Mouse (Mus musculus): ENCODE data around the gene A930004D18Rik.

A930004D18Rik gene

DNA sequence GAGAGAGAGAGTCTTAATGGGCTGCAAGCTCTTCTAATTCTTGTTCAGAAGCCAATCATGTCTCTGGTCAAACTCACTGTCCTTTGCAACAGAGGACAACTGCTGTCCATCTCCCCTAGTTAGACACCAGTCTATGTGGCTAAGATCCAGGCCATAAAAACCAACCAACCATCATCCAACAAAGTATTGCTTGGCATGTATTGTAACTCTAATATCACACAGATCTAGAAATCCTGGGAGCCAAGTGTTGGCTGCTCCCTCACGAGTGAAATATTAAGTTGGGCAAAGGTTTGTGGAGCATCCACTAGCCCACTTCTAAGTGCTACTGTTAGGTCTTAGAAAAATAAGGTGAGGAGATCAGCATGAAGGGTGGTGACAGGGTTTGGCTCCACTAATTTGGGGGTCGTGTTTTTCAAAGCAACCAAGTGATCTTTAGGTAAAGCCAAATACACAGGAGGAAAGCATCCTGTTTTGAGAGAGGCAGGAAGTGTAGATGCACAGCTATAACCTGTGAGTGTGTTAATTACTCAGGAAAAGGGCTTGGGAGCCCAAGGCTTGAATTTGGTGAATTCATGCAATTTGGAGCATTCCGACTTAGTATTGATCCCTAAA is 710 bp upstream of the A930004D18Rik start:
- DNase-seq (ENCODE audit: low spot score), result no peak

DNA sequence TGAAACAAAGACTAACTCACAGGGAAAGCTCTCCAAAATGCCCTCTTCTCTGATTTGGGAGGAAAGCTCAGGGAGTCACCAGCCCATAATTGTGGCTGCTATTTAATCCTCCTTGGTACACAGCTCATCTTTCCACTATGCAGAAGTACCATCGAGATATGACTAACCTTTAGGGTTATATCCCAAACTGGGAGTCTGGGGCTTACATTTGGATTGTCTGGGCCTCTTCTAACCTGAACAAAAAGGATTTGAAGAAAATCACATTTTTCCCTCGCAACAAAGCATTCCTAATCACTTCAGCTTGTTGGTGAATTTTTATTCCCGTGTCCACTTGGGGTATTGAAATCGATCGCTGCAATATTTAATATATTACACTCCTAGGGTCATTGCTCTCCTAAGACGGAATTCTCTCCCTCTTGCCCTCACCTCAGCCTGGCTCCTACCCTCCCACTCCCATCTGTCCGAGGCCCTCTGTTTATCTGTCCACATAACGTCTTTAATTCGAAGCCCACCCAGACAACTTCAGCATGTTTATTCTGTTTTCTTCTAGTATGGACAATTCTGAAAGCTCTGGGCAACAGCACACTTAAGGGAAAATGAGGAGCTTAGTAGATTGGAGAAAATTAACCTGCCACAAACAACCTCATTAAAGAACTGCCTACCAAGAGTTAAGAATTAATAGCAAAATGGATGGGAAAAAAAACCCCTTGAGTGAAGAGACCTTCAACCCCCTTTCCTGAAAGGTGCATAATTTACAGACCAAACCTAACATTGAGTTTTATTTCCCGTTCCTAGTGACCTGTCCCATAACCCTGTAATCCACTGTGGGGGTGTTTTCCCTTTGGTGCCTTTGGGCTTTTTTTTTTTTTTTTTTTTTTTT is 2.9 kb downstream of the A930004D18Rik start:
- DNase-seq (ENCODE audit: low spot score), result no peak

DNA sequence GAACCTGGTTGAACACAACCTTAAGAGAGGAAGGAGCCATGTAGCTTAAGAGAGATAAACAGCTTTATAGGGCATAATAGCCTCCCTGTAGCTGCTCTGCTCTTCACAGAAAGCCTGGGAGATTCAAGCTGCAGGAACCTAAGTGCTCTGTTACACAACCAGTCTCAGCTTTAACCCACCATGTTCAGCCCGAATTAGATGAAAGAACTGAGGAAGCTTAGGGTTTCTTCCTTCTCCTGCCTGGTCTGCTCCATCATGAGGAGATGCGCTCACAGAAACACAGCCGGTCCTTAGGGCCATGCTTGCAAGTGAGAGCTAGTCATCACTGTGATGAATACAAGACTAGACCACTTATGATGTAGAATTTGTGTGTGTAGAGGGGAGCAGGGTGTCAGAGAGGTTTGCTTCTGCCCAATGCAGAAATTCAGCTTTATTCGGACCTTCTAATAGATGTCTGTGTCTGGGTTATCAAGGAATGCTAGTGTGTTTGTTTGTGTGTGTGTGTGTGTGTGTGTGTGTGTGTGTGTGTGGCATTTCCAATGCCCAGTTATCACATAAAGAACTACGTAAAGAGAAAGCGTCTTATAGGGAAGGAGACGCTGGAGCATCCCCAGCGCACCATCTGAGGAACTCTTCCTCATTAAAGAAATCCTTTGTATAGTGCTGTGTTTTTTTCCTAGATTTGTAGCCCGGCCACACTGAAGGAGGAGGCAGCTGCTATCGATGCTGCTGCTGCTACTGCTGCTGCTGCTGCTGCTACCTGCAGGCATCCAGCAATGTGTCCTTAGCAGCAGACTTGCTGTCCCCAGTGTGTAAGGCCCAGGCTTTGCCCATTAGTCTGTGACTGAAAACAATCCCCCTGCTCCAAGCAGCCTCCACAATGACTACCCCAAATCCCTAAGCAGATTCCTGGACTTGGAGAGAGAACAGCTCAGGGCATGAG is 4.1 kb downstream of the A930004D18Rik start:
- peak; percentile 48 for DNase-seq (ENCODE audit: low spot score)

DNA sequence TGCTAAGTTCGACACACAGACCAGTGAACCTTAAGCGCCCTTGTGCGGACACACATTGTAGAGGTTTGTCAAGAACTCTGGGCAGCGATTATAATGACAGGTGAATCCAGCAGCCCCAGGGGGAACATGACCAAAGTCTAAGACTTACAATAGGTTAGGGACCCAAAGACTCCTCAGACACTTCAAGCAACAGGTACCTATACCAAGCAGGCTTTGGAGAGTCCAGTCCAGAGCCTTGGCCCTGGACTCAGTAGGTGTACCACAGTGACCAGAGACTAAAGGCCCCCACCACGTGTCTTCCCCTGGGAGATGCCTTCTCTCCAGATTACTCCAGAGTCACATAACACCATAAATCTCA is 5.0 kb downstream of the A930004D18Rik start:
- DNase-seq (ENCODE audit: low spot score), result peak; percentile 51

DNA sequence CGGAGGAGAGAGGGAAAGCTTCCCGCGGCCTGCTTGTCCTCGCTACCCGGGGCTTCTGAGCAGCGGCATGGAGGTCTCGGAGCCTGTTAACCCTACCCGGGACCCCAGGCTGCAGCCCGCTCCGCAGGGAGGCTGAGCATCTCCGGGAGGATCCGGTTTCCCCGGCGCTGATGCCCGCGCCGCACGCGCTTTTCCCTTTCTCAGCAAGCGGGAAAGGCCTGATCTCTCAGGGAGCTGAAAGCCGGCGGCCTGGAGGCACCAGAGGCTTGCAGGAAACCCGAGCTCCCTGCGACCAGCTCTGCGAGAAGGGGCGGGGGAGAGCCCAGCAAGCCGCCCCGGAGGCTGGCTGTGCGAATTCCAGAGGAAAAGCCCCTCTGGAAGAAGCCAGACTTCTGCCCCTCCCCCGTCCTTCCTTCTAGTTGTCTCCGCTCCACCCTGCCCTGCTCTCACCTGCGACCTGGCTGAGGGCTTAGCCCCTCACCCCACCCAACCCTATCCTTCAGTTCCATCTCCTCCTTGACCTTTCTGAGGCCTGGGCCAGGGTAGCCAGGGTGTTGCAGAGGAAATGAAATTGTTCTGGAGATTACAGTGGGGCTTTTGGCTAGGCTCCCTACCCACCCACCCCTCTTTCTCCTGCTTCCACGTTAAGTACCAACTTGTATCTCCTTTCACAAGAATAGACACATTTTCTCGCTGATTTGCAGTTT is 5.6 kb downstream of the A930004D18Rik start:
- DNase-seq (ENCODE audit: low spot score), result peak; percentile 74

GRCm38 (mm10) chr2:18031271-18031821 is 6.2 kb downstream of the A930004D18Rik start:
- peak; percentile 75 for DNase-seq (ENCODE audit: low spot score)

DNA sequence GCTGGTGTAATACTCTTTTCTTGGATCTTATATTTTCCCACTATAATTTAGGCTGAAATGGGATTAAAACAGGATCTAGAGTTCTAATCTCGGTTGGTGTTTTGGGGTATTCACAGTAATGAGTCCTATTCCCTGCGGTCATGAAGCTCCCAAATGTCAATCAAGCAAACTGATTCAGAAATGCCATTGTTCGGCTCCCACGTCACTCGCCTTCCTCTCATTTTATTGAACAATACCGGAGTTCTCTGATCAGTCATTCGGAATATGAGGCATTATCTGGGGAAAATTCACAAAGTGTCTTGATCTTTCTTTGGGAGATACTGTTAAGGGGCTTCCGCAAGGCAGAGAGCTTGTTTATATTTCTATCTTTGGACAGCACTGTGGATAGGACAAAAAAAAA is 7.0 kb downstream of the A930004D18Rik start:
- peak; percentile 82 for DNase-seq (ENCODE audit: low spot score)

GRCm38 (mm10) chr2:18029656-18030055 is 7.9 kb downstream of the A930004D18Rik start:
- peak; percentile 33 for DNase-seq (ENCODE audit: low spot score)

- DNase-seq (ENCODE audit: low spot score), result peak; percentile 82
Observed at GRCm38 (mm10) chr2:18028140-18029021, 9.2 kb downstream of the A930004D18Rik start.

DNA sequence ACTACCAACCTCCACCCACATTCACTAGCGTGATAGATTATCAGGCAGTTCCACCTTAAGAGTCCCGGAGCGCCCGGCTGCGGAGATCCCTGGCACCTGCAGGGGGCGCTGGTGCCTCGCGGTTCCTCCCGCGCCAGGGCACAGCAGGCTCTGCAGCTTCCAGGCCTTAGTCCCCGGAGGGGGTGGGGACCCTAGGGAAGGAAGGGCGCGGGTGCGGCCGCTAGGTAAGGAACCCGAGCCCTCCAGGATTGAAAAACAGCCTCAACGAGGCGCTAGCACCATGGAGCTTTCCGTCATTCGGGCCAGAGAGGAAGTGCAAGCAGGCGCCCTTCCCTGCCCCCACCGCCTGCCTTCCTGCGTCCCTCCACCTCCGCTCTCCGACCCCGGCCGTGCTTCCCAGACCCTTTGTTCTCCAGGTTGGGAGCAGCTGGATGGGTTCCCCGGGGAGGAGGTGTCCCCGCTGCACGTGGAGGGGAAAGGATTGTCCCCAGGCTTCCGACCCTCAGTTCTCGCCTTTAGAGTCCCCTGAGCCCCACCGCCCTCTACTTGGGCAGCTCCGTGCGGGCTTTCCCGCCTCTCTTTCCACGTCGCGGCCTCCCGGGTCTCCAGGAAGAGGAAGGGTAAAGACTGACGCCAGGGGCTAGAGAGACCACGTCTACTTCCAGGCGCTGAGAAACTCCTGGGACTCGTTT is 9.9 kb downstream of the A930004D18Rik start:
- DNase-seq (ENCODE audit: low spot score), result peak; percentile 99

GRCm38 (mm10) chr2:18026116-18026947 is 11.2 kb downstream of the A930004D18Rik start:
- peak; percentile 69 for DNase-seq (ENCODE audit: low spot score)

- DNase-seq (ENCODE audit: low spot score), result no peak
Observed at GRCm38 (mm10) chr2:18025781-18026115, 11.8 kb downstream of the A930004D18Rik start.

- DNase-seq (ENCODE audit: low spot score), result no peak
Observed at GRCm38 (mm10) chr2:18025116-18025515, 12.4 kb downstream of the A930004D18Rik start.

GRCm38 (mm10) chr2:18022886-18023285 is 14.7 kb downstream of the A930004D18Rik start:
- DNase-seq (ENCODE audit: low spot score), result no peak

DNA sequence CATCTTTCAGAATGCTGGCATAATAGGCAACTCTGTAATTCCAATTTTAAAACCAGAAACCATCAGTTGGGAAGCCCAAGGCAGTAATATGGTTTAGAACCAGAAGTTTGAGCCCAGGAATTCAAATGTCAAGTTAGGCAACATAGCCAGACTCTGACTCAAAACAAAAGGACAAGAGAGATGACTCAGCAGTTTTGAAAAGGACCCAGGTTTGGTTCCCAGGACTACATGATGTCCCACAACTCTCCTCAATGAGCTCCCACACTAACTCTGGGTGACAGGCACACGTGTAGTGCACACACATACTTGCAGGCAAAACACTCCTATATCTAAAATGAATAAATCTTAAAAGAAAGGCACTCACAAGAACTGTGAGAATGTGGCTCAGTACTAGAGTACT is 18.4 kb downstream of the A930004D18Rik start:
- DNase-seq (ENCODE audit: low spot score), result no peak

DNA sequence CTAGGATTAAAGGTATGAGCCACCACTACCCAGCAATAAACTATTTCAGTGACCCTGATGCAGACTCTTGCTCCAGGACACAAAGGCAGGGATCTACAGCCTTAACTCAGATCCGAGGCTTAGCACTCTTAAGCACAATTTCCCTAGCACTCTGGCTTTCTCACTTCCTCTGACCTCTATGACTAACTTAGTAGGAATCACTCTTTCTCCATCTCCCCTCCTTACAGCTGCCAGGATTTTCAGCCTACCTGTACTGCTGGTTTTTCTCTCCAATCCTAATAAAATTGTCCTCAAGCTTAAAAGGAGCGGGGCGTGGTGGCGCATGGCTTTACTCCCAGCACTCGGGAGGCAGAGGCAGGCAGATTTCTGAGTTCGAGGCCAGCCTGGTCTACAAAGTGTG is 20.2 kb downstream of the A930004D18Rik start:
- no peak for DNase-seq (ENCODE audit: low spot score)

- DNase-seq (ENCODE audit: low spot score), result no peak
Observed at GRCm38 (mm10) chr2:18016639-18017038, 20.9 kb downstream of the A930004D18Rik start.

GRCm38 (mm10) chr2:18015581-18015980 is 22.0 kb downstream of the A930004D18Rik start:
- DNase-seq (ENCODE audit: low spot score), result no peak

DNA sequence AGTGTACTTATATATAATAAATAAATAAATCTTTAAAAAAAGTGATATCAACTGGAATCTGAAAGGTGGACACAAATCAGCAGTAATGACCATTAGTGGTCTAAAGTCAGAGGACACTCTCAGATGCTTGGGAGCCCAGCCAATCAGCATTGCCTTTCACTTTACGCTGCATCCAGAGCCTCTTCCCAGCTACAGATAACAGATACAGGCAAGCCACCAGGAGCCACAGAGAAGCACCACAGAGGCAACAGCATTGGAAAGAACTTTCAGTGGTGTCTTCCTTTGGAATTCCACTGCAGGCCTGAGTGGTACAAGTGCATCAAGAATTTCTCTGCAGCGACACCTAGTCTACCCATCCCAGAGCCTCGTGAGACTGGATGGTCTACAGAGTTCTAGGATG is 24.7 kb downstream of the A930004D18Rik start:
- no peak for DNase-seq (ENCODE audit: low spot score)

Measured in retina, embryonic 14.5 days (tissue).